Mouse (Mus musculus): ENCODE results near the gene Cars.

DNA sequence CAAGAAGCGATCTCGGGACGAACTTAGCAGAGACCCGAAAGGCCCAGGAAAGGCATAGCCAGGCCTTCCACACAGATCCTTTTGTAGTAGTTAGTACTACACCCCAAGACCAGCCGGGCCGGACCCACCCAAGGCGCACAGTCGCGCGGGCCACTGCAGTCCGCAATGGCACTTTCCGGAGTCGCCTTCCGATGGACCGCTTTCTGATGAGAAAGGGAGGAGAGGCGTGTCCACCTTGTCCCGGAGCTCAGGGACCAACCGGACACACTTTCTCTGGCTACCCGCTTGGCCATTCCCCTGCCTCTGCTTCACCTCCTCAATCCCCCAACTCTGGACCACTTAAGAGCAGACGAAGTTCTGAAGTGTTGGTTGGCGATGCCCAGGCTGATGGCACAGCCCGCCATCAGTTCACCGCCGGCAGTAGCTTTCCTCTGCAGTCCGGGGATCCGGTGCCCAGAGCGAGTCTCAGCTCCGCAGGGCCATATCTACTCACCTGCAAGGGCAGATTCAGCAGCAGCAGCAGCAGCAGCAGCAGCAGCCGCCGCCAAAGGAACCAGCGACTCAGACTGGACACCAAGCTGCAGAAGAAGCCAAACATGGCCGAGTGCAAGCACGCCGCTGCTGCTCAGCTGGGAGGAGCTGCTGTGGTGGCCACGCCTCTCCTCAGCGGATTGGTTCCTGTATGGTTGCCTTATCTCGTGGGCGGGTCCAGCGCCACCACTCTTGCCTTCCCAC is 49.3 kb upstream of the Cars start, which contains the start of gene Tnfrsf22:
- TF ChIP-seq CTCF (IDR thresholded peaks at IDR 0.05; ENCODE audit: control insufficient read depth, insufficient read depth, insufficient read length) (no peak), USF1 (IDR thresholded peaks at IDR 0.05; ENCODE audit: low read depth) (no peak)
